ENCODE assay signal across 23 mouse cellular contexts in genomic region chr2:56321692-56322091, GRCm38 (mm10).
DNase-seq lines count a peak whose midpoint lies in the region; ATAC-seq lines count a peak whose summit lies in the region.
"Had no signal": no experiment of that assay in that cellular context is flagged by ENCODE, and none has a peak within 500 bp of the region (broad histone marks: within the 10 kb centered on the region; RNA-seq: fewer than 3 reads in every experiment).

No protein-coding gene starts in this region.

- H3K27ac ChIP-seq in forebrain, embryonic 13.5 days = no peak overlapping the region
- H3K27ac ChIP-seq: embryonic facial prominence, embryonic 10.5 days; gastrocnemius, adult 2 months; stomach, postnatal 0 days had no signal

- no peaks in the 10 kb centered on the region for H3K4me1 ChIP-seq in forebrain, embryonic 13.5 days
- H3K4me1 ChIP-seq: embryonic facial prominence, embryonic 10.5 days; megakaryocyte, embryonic 14.5 days had no signal

- H3K4me3 ChIP-seq in forebrain, embryonic 13.5 days = no peak overlapping the region
- H3K4me3 ChIP-seq: embryonic facial prominence, embryonic 10.5 days; erythroblast, embryonic 14.5 days; gastrocnemius, adult 2 months; megakaryocyte, embryonic 14.5 days had no signal

- H3K9me3 ChIP-seq in forebrain, embryonic 13.5 days (replicated peaks) = no peaks in the 10 kb centered on the region
- H3K9me3 ChIP-seq: embryonic facial prominence, embryonic 10.5 days; megakaryocyte, embryonic 14.5 days had no signal

- no peak overlapping the region for H3K9ac ChIP-seq in forebrain, embryonic 13.5 days
- H3K9ac ChIP-seq: liver, postnatal 0 days had no signal

- ATAC-seq in forebrain, embryonic 13.5 days = peak; percentile 61; the same call in 1 of the 2 replicates
- ATAC-seq: liver, postnatal 0 days; Patski had no signal

- peak overlapping the region; percentile 27; the same call in 1 of the 2 replicates for H3K4me2 ChIP-seq in forebrain, embryonic 13.5 days

- DNase-seq in left cerebral cortex, postnatal 25 days (ENCODE audit: low spot score in 2 of 2) = peak; percentile 3 to 4
- DNase-seq in left cerebral cortex, adult 11 months (ENCODE audit: low spot score) = no peak
- peak; percentile 42 for DNase-seq in forelimb bud, embryonic 11.5 days (ENCODE audit: low read depth, low spot score)
- DNase-seq in mesoderm, embryonic 11.5 days (ENCODE audit: low read depth, low spot score) = peak; percentile 7
- no peak for DNase-seq in kidney, adult 8-10 months
- DNase-seq in kidney, postnatal 10 days = no peak
- DNase-seq: adrenal gland, postnatal 36 days; cerebellum, adult 9-10 months; gastrocnemius, adult 2 months; heart, adult 11 months; kidney, adult 18-20 months; kidney, postnatal 36 days; layer of hippocampus, adult 9-11 months; liver; liver, postnatal 0 days; lung, postnatal 14 days; thymus, postnatal 14 days had no signal

- 25% methylated on average over 7 of the region's 7 CpGs for WGBS in forebrain, embryonic 13.5 days

- intact Hi-C loops in left cerebral cortex, postnatal 25 days (cut with DNase I) = no loop called here

- no peaks in the 10 kb centered on the region for H3K27me3 ChIP-seq in forebrain, embryonic 13.5 days
- H3K27me3 ChIP-seq: megakaryocyte, embryonic 14.5 days had no signal

- no peaks in the 10 kb centered on the region for H3K36me3 ChIP-seq in forebrain, embryonic 13.5 days (ENCODE audit: poor library complexity, severe bottlenecking)
- H3K36me3 ChIP-seq: embryonic facial prominence, embryonic 10.5 days had no signal

Comparison
In these comparisons a context has a peak if more than half of its experiments do, and no peak if none do; other contexts are left out.
1. DNase-seq: peak in left cerebral cortex, postnatal 25 days (2 of 2), forelimb bud, embryonic 11.5 days (single experiment) and mesoderm, embryonic 11.5 days (single experiment); none in left cerebral cortex, adult 11 months (single experiment), kidney, adult 8-10 months (0 of 2) and kidney, postnatal 10 days (single experiment).